Mouse (Mus musculus): ENCODE measurements around the gene Cspg4. TPM values are rescaled to one million over a fixed set of nuclear protein-coding genes. Genes with fewer than 3 reads are reported as not detected.
"Not testable (repeated sequence)": the region's sequence is repeated elsewhere in the genome, so short reads cannot be mapped to it uniquely, and the experiment has no call there.

Gene Cspg4
- polyA plus RNA-seq, 3 experiments from 2014 or later = not detected

DNA sequence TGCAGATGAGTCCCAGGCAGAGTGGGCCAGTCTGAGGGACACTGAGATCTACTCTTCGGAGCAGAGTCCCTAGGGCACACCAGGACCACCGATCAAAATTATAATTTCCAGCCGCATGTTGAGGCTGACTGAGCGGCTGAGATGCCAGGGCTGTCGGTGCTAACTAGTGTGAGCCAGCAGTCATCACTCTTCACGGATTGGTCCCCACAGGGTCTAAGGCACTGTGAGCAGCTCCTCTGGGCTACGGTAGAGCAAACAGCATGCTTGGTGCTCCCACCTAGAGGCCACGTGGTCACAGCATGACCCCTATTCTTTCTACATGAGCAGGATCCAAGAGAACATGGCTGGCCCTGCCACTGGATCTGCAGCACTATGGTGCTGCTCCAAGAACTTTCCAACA, 28.5 kb downstream of the Cspg4 start:
- no peak for ATAC-seq

DNA sequence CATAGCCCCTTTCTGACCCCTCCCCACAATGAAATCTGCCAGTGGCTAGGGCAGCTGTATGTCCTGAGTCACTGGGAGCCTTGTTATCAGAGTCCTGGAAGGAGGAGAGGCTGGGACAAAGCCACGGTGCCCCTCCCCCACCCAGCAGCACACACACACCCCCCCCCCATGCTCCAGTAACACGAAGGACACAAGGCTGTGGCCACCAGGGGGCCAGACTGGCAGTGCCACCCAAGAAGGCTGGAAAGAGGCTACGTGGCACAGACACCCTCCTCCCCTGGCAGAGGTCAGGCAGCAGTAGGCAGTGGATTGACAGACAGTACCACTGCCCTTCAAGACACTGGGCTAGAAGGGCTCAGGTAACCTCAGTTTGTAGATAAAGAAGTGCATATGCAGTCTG, 29.2 kb downstream of the Cspg4 start:
- ATAC-seq = no peak

- no peak for ATAC-seq
Observed at GRCm38 (mm10) chr9:56896779-56897178, 31.9 kb downstream of the Cspg4 start.

DNA sequence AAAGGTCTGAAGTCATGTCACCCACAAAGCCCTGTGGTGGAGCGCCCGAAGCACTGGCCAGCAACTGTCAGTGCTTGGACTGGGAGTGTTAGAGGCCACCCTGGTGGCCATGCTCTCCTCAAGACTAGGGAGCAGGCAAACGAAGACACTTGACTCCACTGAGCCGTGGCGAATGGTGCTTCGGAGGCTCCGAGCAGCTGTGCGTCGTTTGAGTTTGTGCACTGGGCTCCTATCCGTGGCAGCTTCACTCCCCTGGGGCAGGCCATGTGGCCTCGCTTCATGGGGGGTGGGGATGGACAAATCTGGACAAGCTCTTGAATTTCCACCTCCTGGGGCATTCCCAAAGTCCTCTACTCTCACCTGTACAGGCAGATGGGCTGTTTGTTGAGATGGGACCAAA, 34.6 kb downstream of the Cspg4 start:
- no peak for ATAC-seq

GRCm38 (mm10) chr9:56900060-56900459, 35.2 kb downstream of the Cspg4 start:
- ATAC-seq = no peak

DNA sequence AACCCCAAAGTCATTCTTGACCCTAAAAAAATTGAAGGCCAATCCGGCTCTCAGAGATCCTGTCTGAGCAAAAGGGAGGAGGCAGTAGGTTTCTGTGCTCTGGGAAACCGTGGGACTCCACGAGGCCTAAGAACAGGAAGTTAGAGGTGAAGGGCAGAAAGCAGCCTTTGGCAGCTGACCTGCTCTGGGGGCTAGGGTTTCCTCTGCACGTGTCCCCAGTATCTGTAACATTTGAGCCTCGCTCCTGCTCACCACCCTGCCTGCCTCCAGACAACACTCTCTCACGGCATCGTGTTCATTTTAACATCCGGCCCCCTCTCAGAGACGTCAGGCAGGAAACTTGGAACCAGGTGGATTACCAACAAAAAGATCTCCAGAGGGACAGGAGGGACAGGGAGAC, 35.7 kb downstream of the Cspg4 start:
- ATAC-seq = no peak

DNA sequence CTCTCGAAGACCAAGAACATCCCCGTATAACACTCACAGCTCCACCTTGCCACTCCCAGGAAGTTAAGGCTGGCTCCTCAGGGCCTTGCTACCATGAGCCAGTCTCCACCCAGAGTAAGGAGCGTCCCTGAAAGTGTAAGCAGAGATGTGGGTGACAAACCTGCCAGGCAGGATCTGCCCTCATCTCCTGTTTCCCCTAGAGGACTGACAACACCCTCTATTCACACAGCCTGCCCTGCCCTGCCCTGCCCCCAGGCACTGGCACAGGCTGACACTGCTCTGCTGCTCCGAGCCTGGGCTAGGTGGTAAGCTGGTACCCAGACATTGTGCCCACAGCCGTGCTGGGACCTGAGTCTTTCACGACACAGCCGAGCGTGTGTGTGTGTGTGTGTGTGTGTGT, 36.4 kb downstream of the Cspg4 start:
- no peak for ATAC-seq

- ATAC-seq = no peak
Observed at GRCm38 (mm10) chr9:56903662-56904061, 38.8 kb downstream of the Cspg4 start.

- no peak for ATAC-seq
Observed at GRCm38 (mm10) chr9:56907549-56907948, 42.7 kb downstream of the Cspg4 start.

DNA sequence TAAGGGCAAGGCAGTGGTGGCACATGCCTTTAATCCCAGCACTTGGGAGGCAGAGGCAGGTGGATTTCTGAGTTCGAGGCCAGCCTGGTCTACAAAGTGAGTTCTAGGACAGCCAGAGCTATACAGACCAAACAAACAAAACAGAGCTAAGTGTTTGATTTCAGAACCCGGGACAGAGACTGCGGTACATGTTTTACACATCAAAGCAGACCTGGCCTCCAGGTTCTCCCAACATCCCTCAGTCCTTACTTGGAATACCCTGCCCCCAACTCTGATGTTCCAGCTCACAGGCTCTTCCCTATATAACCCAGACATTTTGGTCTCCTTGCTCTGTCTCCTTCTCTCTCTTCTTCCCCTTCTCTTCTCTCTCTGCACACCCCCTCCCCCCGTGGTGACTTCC, 45.2 kb downstream of the Cspg4 start:
- ATAC-seq = not testable (repeated sequence)

- no peak for ATAC-seq
Observed at GRCm38 (mm10) chr9:56911017-56911416, 46.2 kb downstream of the Cspg4 start.

GRCm38 (mm10) chr9:56913991-56914390, 49.2 kb downstream of the Cspg4 start:
- ATAC-seq = no peak

- no peak for ATAC-seq
Observed at GRCm38 (mm10) chr9:56915116-56915515, 50.3 kb downstream of the Cspg4 start.

DNA sequence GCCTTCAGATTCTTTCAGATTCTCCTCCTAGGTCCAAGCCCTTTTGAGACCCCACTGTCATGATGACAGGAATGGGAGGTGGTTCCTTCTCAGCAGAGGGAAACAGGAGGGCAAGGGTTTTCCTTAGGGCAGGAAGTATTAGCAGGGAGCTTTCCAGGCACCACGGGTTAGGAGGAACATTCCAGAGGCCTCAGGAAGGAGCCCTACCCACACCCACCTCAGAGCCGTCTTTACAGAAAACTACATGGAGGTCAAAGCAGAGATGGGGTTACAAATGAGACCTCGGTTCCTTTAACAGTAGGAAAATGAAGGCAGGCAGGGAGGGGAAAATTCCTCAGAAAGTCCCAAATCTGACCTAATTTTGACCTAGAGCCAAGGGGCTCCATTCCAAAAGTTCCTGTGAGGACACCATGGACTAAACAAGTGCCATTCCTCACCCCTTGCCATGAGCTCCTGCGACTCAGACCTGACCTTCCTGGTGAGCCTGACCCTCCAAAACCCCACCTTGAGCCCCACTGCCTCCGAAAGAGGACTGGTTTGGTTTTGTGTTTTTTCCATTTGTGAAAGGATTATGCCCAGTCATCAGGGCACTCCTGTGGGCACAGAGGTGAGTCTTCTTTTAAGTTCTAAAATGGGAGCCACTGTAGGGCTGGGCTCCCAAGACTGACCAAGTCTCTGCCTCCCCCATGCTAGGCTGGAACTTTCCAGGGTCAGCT, 51.0 kb downstream of the Cspg4 start:
- no peak for ATAC-seq

- no peak for ATAC-seq
Observed at GRCm38 (mm10) chr9:56917131-56917530, 52.3 kb downstream of the Cspg4 start.

- ATAC-seq = no peak
Observed at GRCm38 (mm10) chr9:56918466-56918865, 53.6 kb downstream of the Cspg4 start.

DNA sequence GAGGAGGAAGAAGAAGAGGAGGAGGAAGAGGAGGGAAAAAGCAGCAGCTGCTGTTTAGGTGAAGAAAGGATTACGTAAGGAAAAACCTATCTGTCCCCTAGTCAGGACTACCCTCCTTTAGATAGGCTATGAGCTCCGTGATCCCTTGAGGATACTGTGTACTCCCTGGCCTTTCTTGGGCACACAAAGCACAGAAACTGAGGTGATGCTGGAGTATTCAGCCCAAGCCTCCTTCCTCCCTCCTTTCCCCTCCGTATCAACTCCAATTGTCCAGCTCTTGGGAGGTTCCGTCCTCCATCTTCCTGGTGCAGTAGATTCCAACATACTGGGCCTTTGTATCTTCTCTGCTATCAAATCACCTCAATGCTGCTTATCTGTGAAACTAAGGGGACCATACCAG, 57.9 kb downstream of the Cspg4 start:
- no peak for ATAC-seq

GRCm38 (mm10) chr9:56923841-56924650, 59.2 kb downstream of the Cspg4 start:
- ATAC-seq = no peak

DNA sequence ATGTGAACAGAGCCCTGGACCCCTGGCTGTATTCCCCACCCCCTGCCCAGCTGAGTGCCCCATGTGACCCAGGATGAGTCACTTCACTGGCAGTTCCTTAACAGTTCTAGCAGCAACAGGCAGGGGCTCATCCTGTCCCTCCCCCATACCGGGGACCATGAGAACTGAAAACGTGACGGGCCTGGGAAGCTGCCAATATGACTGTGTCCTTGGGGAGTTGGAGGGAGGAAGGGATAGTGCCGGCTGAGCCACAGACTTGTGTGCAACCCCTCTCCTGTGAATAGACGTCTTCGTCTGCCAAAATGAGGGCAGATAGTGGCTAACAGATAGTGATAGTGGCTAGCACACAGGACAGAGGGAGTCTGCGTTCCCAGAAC, 59.8 kb downstream of the Cspg4 start:
- no peak for ATAC-seq

GRCm38 (mm10) chr9:56925291-56926024, 60.6 kb downstream of the Cspg4 start:
- no peak for ATAC-seq

DNA sequence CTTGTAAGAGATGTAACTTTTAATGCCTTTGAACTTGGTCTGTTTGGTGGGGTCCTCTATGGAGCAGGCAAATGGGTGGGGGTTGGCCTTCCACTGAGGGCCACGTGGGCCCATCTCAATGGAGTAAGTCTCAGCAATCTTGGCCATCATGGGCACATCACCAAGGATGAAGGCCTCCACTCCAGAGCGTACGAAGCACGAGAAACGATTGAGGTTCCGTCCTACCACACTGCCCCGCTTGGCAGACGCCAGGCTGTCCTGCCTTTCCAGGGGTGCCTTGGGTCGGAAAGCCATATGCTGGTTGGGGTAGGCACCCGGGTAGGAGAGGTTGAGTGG, 61.2 kb downstream of the Cspg4 start:
- ATAC-seq = no peak

GRCm38 (mm10) chr9:56926387-56926786, 61.6 kb downstream of the Cspg4 start:
- no peak for ATAC-seq

DNA sequence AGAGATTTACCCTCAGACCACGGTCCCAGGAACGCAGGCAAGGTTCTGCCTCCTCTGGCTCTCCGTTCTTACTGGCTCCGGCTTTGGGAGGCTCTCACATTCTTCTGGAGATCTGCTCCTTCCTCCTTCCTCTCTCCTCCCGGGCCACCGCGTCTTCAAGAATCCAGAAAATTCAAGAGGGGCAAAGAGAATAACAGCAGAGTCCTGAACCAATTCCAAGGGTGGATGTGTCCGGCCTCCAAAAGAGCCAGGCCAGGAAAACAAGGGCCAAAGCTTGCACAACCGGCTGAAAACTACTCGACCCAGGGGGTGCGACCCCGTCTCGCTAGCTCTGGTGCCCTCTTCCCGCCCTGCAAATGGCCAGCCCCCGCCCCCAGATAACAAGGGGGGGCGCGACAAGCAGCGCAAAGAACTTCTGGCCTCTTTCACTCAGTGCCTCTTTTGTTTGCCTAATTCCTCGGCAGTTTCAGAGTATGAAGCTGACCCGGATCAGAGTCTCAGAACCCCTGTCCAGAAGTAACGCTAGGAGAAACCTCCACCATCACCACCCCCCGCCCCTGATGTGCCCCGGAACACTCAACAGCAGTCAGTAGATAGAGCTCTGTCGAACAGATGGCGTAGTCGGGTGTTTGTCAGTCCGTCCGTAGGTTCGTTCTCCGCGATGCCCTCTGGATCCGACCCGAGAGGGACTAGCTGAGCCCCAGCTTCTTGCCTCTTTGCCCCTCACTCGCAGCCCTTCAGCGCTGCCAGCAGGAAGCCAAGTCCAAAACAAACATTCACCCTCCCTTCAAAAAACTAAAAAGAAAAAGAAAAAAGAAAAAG, 62.6 kb downstream of the Cspg4 start:
- ATAC-seq = peak; percentile 27

All from inflammation-experienced regulatory T-cells, adult 6 months (primary cell).